Mouse (Mus musculus): Measurements from ENCODE around the gene Ptgir.

Gene Ptgir

GRCm38 (mm10) chr7:16890944-16891343 lies 15.3 kb upstream of the Ptgir start:
- in situ Hi-C loops (cut with MboI, MseI): loop anchor here (25.0 kb wide), 1 partner anchor 954 kb away; the partner anchor contains the start of gene Nop53

DNA sequence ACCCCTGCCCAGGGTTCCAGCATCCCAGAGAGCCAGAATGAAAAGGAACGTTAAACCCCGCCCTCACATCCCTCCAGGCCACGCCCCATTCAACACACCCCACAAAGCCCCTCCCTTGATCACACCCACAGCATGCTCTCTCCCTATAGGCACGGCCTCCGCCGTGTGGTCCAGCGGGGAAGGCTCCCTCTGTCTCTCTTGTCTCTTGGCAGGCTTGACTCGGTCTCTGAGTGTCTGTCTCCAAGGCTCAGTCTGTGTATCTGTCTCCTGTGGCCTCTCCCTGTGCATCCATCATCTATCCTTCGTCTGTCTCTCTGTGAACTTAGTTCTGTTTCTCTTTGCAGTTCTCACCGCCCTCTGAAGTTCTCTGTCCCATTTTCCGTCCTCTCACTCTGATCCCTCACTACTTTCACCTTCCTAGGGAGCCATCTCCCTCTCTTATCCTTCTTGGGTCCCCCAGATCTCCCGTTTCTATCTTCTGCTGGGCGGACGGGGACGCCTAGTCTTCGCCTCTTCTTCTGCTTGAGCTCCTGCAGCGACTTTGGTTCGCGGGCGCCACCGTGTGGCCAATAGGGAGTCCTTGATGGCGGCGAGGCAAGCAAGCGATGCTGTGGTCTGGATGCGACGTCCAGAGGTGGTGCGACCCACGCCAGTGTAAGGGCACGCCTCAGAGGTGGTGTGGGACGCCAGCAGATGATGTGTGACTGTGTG lies 14.5 kb upstream of the Ptgir start, which contains the start of gene Gng8:
Gene Gng8, plus strand, starts transcription at position 146 of the 711 bp plus-strand sequence.
- in situ Hi-C loops (cut with MboI, MseI): loop anchor here (25.0 kb wide), 1 partner anchor 954 kb away; the partner anchor contains the start of gene Nop53

- in situ Hi-C loops (cut with MboI, MseI): loop anchor here (25.0 kb wide), 1 partner anchor 955 kb away; the partner anchor contains the start of gene Nop53
Measured at GRCm38 (mm10) chr7:16892352-16892730, 13.9 kb upstream of the Ptgir start.

- in situ Hi-C loops (cut with MboI, MseI): loop anchor here (25.0 kb wide), 1 partner anchor 956 kb away; the partner anchor contains the start of gene Nop53
Measured at GRCm38 (mm10) chr7:16893612-16894011, 12.7 kb upstream of the Ptgir start.

DNA sequence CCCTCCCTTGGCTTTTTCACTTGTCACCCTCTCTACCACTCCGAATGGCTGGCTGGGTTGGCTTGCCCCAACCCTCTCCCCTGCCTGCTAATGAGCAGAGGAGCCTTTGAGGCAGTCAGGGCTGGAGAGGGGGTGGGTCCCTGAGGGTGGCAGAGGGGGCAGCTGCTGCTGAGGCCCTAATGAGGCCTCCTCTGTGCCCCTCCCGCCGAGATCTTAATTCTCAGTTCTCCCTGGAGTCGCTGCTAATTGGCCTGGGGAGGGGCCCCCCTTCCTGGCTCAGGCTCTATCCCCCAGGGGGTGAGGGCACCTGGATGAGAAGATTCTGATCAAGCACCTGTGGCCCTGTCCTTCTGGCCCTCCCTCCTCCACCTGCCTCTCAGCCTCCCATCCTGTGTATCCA lies 12.0 kb upstream of the Ptgir start:
- in situ Hi-C loops (cut with MboI, MseI): loop anchor here (25.0 kb wide), 1 partner anchor 957 kb away; the partner anchor contains the start of gene Nop53

DNA sequence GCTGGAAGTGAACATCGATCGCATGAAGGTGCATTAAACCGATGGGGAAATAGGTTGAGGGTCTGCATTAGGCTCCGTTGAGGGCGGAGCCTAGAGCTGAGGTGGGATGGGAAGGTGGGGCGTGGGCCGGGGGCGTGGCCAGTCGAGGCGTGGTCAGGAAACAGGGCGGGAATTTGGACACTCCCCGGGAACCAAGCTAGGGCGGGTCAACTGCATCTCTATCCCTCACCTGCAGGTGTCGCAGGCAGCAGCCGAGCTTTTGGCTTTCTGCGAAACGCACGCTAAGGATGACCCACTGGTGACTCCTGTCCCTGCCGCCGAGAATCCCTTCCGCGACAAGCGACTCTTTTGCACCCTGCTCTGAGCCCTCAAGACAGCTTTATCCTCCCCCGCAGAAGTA lies 11.3 kb upstream of the Ptgir start:
- in situ Hi-C loops (cut with MboI, MseI): loop anchor here (25.0 kb wide), 1 partner anchor 958 kb away; the partner anchor contains the start of gene Nop53

DNA sequence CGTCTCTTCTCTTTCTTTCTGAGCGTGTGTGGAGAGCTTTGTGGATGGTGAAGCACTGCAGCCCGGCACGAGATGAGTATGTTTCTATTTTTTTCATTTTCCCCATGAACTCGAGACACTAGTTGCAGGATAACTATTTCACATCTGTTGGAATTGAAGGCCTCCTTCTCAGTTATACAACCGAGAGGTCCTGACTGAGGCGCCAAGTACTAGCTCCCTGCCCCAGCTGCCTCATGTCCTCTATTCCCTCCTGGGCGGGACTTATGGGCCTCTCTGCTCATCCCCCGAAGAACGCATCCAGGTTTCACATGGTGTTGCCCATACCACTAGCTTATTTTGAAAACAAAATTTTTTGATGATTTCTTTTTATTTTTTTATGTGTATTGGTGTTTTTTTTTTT lies 10.8 kb upstream of the Ptgir start:
- in situ Hi-C loops (cut with MboI, MseI): loop anchor here (25.0 kb wide), 1 partner anchor 958 kb away; the partner anchor contains the start of gene Nop53

DNA sequence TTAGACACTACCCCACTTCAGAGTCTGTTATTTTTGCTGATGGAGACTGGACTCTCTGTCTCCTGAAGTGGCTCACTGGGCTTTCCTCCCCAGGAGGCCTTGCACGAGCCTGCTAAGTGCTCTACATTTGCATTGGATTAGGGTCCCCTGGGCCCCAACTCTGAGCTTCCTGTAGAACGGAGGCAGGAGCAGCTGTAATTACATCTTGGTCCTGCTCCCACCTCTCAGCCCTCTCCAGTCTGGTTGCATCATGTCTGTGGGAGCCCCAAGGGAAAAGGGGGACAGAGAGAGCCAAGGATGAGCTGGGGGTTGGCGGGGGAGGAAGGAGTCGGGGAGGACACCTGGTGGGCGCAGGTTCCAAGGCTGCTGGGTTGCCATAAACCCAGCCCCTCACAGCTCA lies 5.8 kb upstream of the Ptgir start:
- in situ Hi-C loops (cut with MboI, MseI): no loop called here

DNA sequence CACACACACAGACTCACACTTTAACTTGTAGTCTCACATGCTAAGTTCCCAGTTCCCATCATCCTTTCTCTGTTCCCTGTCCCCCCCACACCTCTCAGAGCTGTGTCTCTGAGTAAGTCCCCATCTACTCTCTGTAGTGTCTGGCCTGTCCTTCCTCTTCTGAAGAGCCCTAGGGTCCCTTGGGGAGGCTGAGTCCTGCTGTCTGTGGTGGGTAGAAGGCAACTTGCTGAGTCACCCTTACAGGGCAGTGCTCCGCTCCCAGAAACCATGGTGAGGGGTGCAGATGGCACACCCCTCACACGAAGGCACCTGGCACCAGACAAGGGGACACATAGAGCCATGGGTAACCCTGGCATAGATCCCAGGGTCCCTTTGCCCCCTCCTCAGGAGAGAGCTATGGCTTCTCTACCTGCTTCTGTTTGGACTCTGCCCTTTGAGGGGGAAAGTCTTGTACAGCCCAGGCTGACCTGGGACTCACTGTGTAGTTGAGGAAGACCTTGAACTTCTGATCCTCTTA lies 2.8 kb upstream of the Ptgir start:
- in situ Hi-C loops (cut with MboI, MseI): no loop called here

DNA sequence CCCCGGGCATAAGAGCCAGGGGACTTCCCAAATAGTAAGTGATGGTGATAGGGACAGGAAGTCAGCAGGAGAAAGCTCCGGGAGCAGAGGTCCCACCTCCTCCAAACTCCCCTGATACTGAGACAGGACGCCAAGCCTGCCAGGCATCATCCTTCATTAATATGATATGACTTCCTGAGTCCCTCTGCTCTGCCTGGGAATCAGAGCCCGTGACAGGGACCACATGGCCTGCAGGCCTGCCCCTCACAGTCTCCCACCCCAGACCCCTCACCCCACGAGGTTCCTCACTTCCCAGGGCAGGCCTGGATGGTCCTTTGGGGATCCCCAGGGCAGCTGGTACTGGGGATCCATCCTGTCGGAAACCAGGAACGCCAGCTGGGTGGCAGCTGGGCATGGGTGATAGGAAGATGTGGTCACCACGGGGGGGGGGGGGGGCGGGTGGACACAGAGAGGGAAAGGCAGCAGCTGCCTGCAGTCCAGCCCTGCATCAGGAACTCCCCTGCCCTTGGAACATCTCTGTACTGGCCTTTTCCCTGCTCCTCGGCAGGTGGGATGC lies 2.1 kb upstream of the Ptgir start:
- in situ Hi-C loops (cut with MboI, MseI): no loop called here

DNA sequence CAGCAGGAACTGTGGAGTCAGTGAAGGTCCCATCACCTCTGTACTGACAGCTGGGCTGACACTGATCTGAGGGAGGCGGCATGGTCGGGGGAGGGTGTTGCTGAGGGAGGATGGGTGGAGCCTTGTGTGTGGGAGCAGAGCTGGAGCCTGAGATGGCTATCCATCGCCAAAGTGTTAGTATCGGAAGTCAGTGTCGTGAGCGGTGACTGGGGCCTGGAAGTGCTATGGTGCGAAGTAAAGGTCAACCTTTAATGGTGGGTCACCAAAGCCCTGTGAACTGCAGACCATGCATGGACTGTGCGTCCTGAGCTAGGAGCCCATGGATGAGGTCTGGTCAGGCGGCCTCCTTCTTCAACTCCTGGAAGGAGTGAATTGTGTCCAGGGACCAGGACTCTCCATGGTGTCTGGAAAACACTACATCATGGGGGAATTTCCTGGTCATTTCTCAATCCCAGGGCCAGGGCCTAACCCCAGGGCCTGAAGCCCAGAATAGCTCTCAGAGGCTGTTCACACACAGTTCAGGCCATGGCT lies 734 bp upstream of the Ptgir start:
- in situ Hi-C loops (cut with MboI, MseI): no loop called here

- in situ Hi-C loops (cut with MboI, MseI): no loop called here
Measured at GRCm38 (mm10) chr7:16906889-16907559, 734 bp downstream of the Ptgir start.

DNA sequence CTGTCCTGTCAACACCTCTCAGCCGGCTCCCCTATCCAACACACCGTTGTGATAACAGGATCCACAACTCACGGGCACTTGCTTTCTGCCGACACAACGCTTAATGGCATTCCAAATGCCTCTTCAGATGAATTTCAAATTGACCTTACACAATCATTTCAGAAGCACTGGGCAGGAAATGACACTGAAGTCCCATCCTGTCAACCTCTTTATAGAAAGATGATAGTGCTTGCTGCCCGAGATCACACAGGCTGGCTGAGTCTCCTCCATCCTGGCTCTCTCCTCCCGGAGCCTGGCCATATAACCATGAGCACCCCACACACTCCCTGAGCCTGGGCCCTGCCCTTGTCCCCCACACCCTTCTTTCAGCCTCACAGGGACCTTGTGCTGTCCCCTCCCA lies 1.6 kb downstream of the Ptgir start:
- in situ Hi-C loops (cut with MboI, MseI): no loop called here

- in situ Hi-C loops (cut with MboI, MseI): no loop called here
Measured at GRCm38 (mm10) chr7:16908367-16908766, 2.1 kb downstream of the Ptgir start.

GRCm38 (mm10) chr7:16908859-16909258 lies 2.6 kb downstream of the Ptgir start:
- in situ Hi-C loops (cut with MboI, MseI): no loop called here

- in situ Hi-C loops (cut with MboI, MseI): no loop called here
Measured at GRCm38 (mm10) chr7:16909909-16910308, 3.6 kb downstream of the Ptgir start.

GRCm38 (mm10) chr7:16911904-16912303 lies 5.6 kb downstream of the Ptgir start:
- in situ Hi-C loops (cut with MboI, MseI): no loop called here

DNA sequence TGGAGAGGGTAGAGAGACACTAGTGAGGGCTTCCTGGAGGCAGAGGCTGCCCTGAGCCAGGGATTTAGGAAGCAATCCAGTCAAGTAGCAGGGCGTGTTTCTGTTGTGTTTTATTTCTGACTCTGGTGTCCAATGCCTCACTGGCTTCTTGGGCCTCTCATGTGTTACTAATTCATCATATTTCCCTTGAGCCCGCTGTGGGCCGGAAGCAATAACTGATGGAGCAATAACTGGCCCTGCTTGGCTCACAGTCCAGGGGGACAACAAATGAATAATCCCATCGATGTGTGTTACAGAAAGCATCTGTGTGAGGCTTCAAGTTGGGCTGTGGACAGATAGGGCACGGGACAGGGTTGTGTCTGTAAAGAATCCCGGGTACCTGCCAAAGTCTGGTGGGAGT lies 6.1 kb downstream of the Ptgir start:
- in situ Hi-C loops (cut with MboI, MseI): no loop called here

DNA sequence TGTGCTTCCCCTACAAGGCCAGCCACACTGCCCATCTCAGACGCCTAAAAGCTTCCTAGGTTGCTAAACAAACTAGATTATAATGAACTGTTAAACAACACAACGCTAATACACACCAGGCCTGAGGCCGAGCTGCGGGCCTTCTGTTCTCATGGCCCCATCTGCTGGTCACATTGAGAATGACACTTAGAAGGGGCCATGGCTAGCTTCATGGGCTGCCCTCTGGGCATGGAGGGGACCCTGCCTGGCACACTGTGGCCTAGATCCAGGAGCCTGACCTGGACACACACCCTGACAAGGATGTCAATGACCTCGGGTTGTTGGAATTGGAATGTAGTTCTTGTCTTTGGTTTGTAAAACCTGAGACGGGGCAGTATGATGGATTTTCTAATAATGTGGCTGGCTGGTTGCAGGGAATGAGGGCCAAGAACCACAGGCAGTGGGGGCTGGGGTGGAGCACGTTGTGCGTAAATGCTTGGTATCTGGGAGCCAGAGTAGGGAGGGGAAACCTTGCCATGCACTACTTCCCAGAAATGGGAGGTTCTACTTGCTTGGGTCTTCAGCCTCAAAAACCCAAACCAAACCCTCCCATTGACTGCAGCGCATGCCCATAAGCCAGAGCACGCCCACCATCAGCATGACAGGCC lies 7.6 kb downstream of the Ptgir start:
- in situ Hi-C loops (cut with MboI, MseI): no loop called here

- in situ Hi-C loops (cut with MboI, MseI): no loop called here
Measured at GRCm38 (mm10) chr7:16914453-16915343, 8.4 kb downstream of the Ptgir start.
